Mouse (Mus musculus) embryonic fibroblast, embryonic 13.5 days (primary cell): ENCODE results near the gene Pla2g15.

ENCODE experiments used
- CTCF ChIP-seq: IDR thresholded peaks from 2 replicates; pipeline ENCODE4 v1.5.1; 2011; ENCODE audit warnings: mild to moderate bottlenecking, control low read depth, low read length, moderate library complexity, borderline replicate concordance; ENCODE audit not compliant: insufficient read depth
- POLR2A ChIP-seq: IDR thresholded peaks from 2 replicates; pipeline ENCODE4 v1.6.1; 2011; ENCODE audit warnings: low read depth, mild to moderate bottlenecking, control low read depth, low read length, moderate library complexity

DNA sequence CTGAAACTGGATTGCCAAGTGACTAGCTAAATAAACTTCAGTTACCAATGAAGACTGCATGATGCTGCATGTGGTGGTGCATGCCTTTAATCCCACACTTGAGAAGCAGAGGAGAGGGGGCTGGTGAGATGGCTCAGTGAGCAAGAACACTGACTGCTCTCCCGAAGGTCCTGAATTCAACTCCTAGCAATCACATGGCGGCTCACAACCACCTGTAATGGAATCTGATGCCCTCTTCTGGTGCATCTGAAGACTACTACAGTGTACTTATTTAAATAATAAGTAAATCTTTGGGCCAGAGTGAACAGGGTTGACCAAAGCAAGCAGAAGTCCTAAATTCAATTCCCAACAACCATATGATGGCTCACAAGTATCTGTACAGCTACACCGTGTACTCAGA lies 26.8 kb upstream of the Pla2g15 start:
- no peak for TF ChIP-seq CTCF
- no peak for TF ChIP-seq POLR2A
